Mouse (Mus musculus) embryonic facial prominence, embryonic 13.5 days (tissue): ENCODE measurements around the gene Tppp3. TPM values are rescaled to one million over a fixed set of nuclear protein-coding genes. Genes with fewer than 3 reads are reported as not detected.

Experiments
- ATAC-seq: fragments of 200-750 bp; cut with Nextera tagmentation; 2 replicates; pipeline ENCODE4 v1.8.0; 2017; ENCODE audit warnings: low read depth; ENCODE audit not compliant: insufficient number of reproducible peaks, insufficient read depth, low FRiP score, low TSS enrichment
- H3K27ac ChIP-seq: fragments of 300-500 bp; sonication (generic); 2 replicates; pipeline ENCODE4 v1.5.1; 2015; ENCODE audit warnings: moderate library complexity, mild to moderate bottlenecking, inconsistent platforms
- H3K27me3 ChIP-seq: fragments of 300-500 bp; sonication (generic); 2 replicates; pipeline ENCODE4 v1.6.1; 2015; ENCODE audit warnings: mild to moderate bottlenecking, inconsistent platforms
- H3K36me3 ChIP-seq: fragments of 300-500 bp; sonication (generic); 2 replicates; pipeline ENCODE4 v1.6.1; 2015; ENCODE audit warnings: mild to moderate bottlenecking, inconsistent platforms
- H3K4me1 ChIP-seq: fragments of 300-500 bp; sonication (generic); 2 replicates; pipeline ENCODE4 v1.6.1; 2015; ENCODE audit warnings: inconsistent platforms
- H3K4me2 ChIP-seq: fragments of 300-500 bp; sonication (generic); 2 replicates; pipeline ENCODE4 v1.6.1; 2015; ENCODE audit warnings: moderate library complexity, mild to moderate bottlenecking, inconsistent platforms
- H3K4me3 ChIP-seq: fragments of 300-500 bp; sonication (generic); 2 replicates; pipeline ENCODE4 v1.5.1; 2015; ENCODE audit warnings: mild to moderate bottlenecking, inconsistent platforms
- H3K9ac ChIP-seq: fragments of 300-500 bp; sonication (generic); 2 replicates; pipeline ENCODE4 v1.6.1; 2015; ENCODE audit warnings: mild to moderate bottlenecking, inconsistent platforms
- H3K9me3 ChIP-seq: fragments of 300-500 bp; sonication (generic); 2 replicates; pipeline ENCODE4 v1.6.1; 2016; ENCODE audit warnings: inconsistent platforms
- WGBS: fragments of 180-500 bp; shearing (Covaris S2); methylation state at CpG from one replicate; pipeline ENCODE4 v1.1.7; 2015; ENCODE audit warnings: mixed read lengths; 5-methylcytosine and 5-hydroxymethylcytosine counted together
- polyA plus RNA-seq: library from polyadenylated mRNA; unstranded; fragments of >200 nt; fragmentation: Nextera tagmentation; extraction: Ambion mirVana; gene quantifications from 2 replicates; pipeline ENCODE4 v1.2.1, GENCODE M21; 2015

Tppp3 gene
- polyA plus RNA-seq, result 18.7 and 23.1 TPM in 2 replicates

DNA sequence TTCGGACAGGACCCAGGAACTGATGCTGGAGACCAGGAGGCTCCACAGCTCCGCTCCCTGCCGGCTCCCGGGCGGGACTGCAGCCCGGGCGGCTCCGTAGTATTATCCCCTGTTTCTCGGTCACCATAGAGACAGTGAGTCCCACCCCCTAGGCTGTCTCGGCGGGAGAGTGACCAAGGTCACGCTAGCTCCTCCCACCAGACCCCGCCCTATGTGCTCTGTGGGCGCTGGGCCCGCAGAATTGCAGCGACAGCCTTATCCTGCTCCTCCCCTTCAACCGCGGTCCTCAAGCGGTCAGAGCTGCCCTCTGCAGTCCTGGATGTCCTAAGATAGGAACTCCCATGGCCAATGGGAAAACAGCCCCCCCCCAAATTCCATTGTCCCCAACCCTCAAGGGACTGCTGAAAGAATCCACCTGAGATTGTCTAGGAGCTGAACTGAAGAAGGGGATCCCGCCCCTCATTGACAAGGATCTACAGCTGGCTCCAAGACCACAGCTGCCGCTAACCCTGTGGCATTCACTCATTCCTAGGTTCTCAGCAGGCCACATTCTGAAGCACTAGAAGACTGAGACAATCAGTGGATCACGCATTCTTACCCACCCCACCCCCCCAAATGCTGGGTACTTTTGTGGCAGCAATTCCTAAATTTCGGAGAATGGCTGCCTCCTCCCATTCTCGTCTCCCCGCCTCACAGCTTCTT is at the start of gene Tppp3:
Gene Tppp3 (minus strand): TSS at position 213 of the 702 bp plus-strand sequence.
- Histone ChIP-seq H3K36me3 (peaks cover 39% of the 10 kb centered on the region), H3K9me3 (no peaks in the 10 kb centered on the region), H3K4me2 (peak within 1 kb of the TSS; percentile 67), H3K27ac (no peak within 1 kb of the TSS), H3K9ac (peak within 1 kb of the TSS; percentile 62), H3K27me3 (peaks cover 57% of the 10 kb centered on the region), H3K4me3 (peak within 1 kb of the TSS; percentile 38), H3K4me1 (peaks cover 46% of the 10 kb centered on the region)
- peak; percentile 83 for ATAC-seq
- WGBS, result 4% methylated on average over 25 of the region's 25 CpGs

DNA sequence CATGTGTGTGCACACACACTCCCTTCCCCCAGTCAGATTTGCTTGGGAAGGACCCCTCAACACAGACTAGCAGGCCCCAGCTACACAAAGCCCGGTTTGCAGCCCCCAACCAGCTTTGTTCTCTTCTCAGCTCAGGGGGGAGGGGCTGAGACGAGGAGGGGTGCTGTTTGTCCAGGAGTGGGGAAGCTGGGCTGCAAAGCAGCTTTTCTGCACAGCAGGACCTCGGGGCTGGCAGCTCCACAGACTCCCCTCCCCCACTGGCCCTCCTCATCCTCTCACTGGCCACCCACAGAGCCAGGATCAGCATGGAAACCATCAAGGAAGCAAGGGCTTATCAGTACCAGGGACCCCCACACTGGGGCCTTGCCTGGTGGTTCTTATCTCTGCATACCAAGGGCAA is 49.7 kb upstream of the Tppp3 start:
- WGBS, result 2% methylated on average over 3 of the region's 3 CpGs
- ATAC-seq, result no peak
- Histone ChIP-seq H3K36me3 (peaks cover 37% of the 10 kb centered on the region), H3K27me3 (peaks cover 43% of the 10 kb centered on the region), H3K4me2 (no peak overlapping the region), H3K4me3 (no peak overlapping the region), H3K27ac (no peak overlapping the region), H3K4me1 (peaks cover 30% of the 10 kb centered on the region), H3K9ac (no peak overlapping the region), H3K9me3 (no peaks in the 10 kb centered on the region)

DNA sequence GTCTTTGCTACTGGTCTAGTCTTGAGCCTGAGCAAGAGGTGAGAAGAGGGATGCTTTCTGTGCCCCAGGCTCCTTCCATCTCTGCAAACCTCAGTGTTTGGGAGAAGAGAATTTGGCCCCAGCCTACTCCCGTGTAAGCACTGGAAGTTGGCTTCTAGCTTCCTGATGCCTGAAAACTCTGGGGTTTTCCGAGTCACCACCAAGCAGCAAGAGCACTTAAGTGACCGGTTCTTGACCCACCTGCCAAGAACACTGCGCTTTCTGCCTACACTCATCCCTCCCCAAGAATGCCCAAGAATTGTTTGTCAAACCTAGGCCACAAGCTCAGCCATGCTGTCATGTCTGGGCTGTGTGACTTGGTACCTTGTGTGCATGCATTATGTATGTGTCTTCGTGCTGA is 49.2 kb upstream of the Tppp3 start:
- WGBS, result 35% methylated on average over 5 of the region's 5 CpGs
- Histone ChIP-seq H3K36me3 (peaks cover 34% of the 10 kb centered on the region), H3K4me2 (no peak overlapping the region), H3K4me1 (peaks cover 31% of the 10 kb centered on the region), H3K27ac (no peak overlapping the region), H3K9ac (no peak overlapping the region), H3K27me3 (peaks cover 43% of the 10 kb centered on the region), H3K9me3 (no peaks in the 10 kb centered on the region), H3K4me3 (no peak overlapping the region)
- no peak for ATAC-seq

DNA sequence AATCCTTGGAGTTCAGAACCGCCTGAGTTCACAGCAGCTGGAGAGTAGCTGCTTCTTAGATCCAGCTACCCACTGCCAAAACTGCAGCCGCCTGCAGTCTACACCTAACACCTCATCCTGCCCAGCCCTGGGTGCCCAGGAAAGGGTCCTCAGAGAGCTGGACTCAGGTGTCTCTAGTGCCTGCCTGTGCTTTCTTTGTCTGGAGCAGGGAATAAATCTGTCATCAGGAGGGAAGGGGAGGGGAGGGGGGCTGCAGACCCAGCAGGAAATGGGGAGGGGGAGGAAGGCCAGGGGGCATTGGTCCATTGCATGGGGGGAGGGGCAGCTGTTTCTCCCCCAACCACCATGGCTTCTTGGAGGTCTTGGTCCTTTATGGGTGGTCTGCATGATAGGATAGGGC is 48.3 kb upstream of the Tppp3 start:
- WGBS, result 0% methylated on average over 2 of the region's 2 CpGs
- no peaks in the 10 kb centered on the region for H3K9me3 ChIP-seq
- peak overlapping the region; percentile 72; the same call in 1 of the 2 replicates for H3K9ac ChIP-seq
- H3K4me1 ChIP-seq, result peaks cover 31% of the 10 kb centered on the region
- peak overlapping the region; percentile 60 for H3K4me3 ChIP-seq
- ATAC-seq, result no peak
- peaks cover 43% of the 10 kb centered on the region for H3K27me3 ChIP-seq
- H3K27ac ChIP-seq, result no peak overlapping the region
- H3K36me3 ChIP-seq, result peaks cover 24% of the 10 kb centered on the region
- H3K4me2 ChIP-seq, result peak overlapping the region; percentile 97

DNA sequence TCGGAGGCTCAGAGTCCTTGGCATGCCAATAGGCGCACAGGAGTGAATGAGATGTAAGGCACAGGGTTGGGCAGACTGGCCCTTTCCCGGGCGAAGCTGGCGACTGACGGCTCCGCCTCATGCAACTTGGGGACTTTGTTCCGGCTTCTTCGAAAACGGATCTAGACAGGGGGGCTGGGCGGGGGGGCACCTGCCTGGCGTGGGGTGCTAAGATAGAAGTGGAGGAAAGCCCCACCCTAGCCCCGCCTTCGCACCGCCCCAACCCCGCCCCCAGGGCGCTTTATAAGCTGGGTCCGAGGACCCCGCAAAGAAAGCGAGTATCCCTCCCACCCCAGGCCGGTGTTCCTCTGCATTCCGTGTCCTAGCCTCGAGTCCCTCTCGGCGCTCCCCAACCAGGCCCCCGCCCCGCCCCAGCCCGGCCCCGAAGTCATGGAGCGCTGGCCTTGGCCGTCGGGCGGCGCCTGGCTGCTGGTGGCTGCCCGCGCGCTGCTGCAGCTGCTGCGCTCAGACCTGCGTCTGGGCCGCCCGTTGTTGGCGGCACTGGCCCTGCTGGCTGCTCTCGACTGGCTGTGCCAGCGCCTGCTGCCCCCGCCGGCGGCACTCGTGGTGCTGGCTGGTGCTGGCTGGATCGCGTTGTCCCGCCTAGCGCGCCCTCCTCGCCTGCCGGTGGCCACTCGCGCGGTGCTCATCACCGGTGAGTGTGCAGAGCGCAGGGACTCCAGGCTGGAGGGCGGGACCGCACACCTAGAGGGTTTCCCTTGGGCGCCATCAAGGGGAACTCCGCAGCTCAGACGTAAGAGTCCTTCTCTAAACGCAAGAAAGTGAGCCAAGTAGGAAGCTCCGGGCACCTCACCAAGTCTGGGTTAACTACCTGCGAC is 47.3 kb upstream of the Tppp3 start, which contains the start of gene Hsd11b2:
Gene Hsd11b2 (plus strand): TSS at position 320 of the 878 bp plus-strand sequence.
- H3K4me1 ChIP-seq, result peaks cover 31% of the 10 kb centered on the region
- no peaks in the 10 kb centered on the region for H3K9me3 ChIP-seq
- H3K9ac ChIP-seq, result peak within 1 kb of the TSS; percentile 72
- ATAC-seq, result peak; percentile 38
- peaks cover 43% of the 10 kb centered on the region for H3K27me3 ChIP-seq
- WGBS, result under 1% methylated on average over 66 of the region's 68 CpGs
- peaks cover 17% of the 10 kb centered on the region for H3K36me3 ChIP-seq
- peak within 1 kb of the TSS; percentile 60 for H3K4me3 ChIP-seq
- 0 out of 2 replicates have a peak within 1 kb of the TSS, but pooled peaks have one; percentile 28 for H3K27ac ChIP-seq
- H3K4me2 ChIP-seq, result peak within 1 kb of the TSS; percentile 97

DNA sequence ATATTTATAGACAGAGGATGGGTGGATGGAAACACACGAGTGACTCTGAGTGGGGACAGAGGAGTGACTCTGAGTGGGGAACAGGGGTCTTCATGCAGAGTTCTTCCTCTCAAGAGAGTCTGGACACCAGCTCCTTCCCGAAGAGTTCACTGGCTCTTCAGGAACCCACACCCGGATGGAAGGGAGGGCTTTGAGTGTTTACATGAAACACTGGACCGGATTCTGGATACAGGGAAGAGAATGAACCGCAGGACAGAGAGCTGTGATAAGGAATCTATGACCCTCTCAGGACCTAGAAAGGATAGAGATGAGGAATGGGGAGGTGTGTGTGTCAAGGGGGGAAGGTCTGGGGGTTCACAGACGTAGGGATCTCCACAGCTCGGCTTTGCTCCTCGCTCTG is 46.0 kb upstream of the Tppp3 start:
- Histone ChIP-seq H3K27me3 (peaks cover 43% of the 10 kb centered on the region), H3K9me3 (no peaks in the 10 kb centered on the region), H3K4me3 (no peak overlapping the region), H3K9ac (no peak overlapping the region), H3K4me1 (peaks cover 31% of the 10 kb centered on the region), H3K27ac (no peak overlapping the region), H3K4me2 (no peak overlapping the region), H3K36me3 (peaks cover 9% of the 10 kb centered on the region)
- 40% methylated on average over 8 of the region's 8 CpGs for WGBS
- ATAC-seq, result no peak

GRCm38 (mm10) chr8:105516018-105516645 is 44.8 kb upstream of the Tppp3 start:
- H3K9ac ChIP-seq, result 0 out of 2 replicates have a peak overlapping the region, but pooled peaks have one; percentile 44
- H3K4me3 ChIP-seq, result peak overlapping the region; percentile 20
- H3K9me3 ChIP-seq, result no peaks in the 10 kb centered on the region
- H3K27ac ChIP-seq, result no peak overlapping the region
- 0 out of 2 replicates have a peak, but pooled peaks cover 1% of the 10 kb centered on the region for H3K36me3 ChIP-seq
- H3K4me1 ChIP-seq, result peaks cover 29% of the 10 kb centered on the region
- H3K27me3 ChIP-seq, result peaks cover 43% of the 10 kb centered on the region
- ATAC-seq, result 0 out of 2 replicates have a peak, but pooled peaks have one; percentile 30
- peak overlapping the region; percentile 51 for H3K4me2 ChIP-seq
- WGBS, result 10% methylated on average over 12 of the region's 12 CpGs

DNA sequence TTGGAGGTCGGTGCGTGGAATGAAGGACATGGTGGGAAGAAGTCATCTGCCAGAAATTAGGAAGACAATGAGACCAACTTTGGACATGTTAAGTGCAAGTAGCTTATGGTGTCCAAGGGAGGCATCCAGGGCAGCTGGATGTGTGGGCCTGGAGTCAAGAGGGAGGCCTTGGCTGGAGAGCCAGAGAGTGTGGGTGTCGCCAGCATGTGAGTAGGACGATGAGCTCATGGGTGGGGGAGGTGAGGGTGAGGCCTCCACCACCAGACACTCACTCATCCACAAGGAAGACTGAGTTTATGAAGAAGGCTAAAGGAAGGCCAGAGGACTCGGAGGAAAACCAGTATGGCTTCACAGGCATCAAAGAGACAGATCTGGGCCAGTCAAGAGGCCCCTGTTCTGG is 43.3 kb upstream of the Tppp3 start:
- Histone ChIP-seq H3K27ac (no peak overlapping the region), H3K9ac (no peak overlapping the region), H3K36me3 (no peaks in the 10 kb centered on the region), H3K4me1 (peaks cover 32% of the 10 kb centered on the region), H3K27me3 (peaks cover 34% of the 10 kb centered on the region), H3K4me2 (no peak overlapping the region), H3K9me3 (no peaks in the 10 kb centered on the region), H3K4me3 (no peak overlapping the region)
- WGBS, result 72% methylated on average over 5 of the region's 5 CpGs
- no peak for ATAC-seq

DNA sequence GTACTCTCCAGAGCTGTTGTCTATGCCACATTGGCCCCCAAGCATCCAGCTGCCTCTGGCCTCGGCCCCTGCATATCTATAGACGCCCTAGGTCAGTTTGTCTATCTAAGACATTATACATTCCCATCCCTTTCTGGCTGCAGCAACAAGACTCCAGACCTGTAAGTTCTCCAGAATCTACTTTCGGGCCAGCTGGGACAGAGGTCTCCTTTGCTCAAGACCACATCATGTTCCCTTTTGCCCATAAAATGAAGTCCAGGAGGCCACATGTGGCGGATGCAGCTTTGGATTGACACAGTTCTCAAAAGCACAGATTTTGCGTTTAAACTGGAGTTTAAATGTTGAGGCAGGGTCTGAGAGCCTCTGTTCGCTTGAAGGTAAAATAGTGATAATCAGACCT is 42.9 kb upstream of the Tppp3 start:
- no peaks in the 10 kb centered on the region for H3K36me3 ChIP-seq

GRCm38 (mm10) chr8:105509997-105510735 is 38.8 kb upstream of the Tppp3 start:
- H3K4me1 ChIP-seq, result peaks cover 26% of the 10 kb centered on the region
- WGBS, result 31% methylated on average over 12 of the region's 12 CpGs
- H3K4me2 ChIP-seq, result peak overlapping the region; percentile 24; the same call in 1 of the 2 replicates
- H3K4me3 ChIP-seq, result no peak overlapping the region
- peak overlapping the region; percentile 76 for H3K27ac ChIP-seq
- no peaks in the 10 kb centered on the region; the same call in 1 of the 2 replicates for H3K27me3 ChIP-seq
- ATAC-seq, result no peak
- no peak overlapping the region for H3K9ac ChIP-seq
- H3K9me3 ChIP-seq, result no peaks in the 10 kb centered on the region
- no peaks in the 10 kb centered on the region for H3K36me3 ChIP-seq

More for the DNA sequence above, 42.9 kb upstream of the Tppp3 start:
- H3K9ac ChIP-seq, result no peak overlapping the region
- no peak overlapping the region for H3K27ac ChIP-seq
- no peak overlapping the region for H3K4me3 ChIP-seq
- no peak overlapping the region for H3K4me2 ChIP-seq
- no peaks in the 10 kb centered on the region for H3K9me3 ChIP-seq
- no peak for ATAC-seq
- peaks cover 32% of the 10 kb centered on the region for H3K4me1 ChIP-seq
- WGBS, result 88% methylated on average over 6 of the region's 6 CpGs
- peaks cover 29% of the 10 kb centered on the region for H3K27me3 ChIP-seq
